Mouse (Mus musculus) spleen, adult 2 months (tissue): Measurements from ENCODE around the gene Tepsin.

Source experiments
- CTCF ChIP-seq: fragments of 200-500 bp; IDR thresholded peaks from 2 replicates; pipeline ENCODE4 v1.5.1; 2011; ENCODE audit warnings: mild to moderate bottlenecking, inconsistent platforms; ENCODE audit not compliant: insufficient read depth, insufficient read length, insufficient replicate concordance; ENCODE audit errors: extremely low read depth
- POLR2A ChIP-seq: fragments of 200-500 bp; IDR thresholded peaks from 2 replicates; pipeline ENCODE4 v1.6.1; 2011; ENCODE audit warnings: low read depth, low read length, inconsistent platforms

- no peak for TF ChIP-seq CTCF
- no peak for TF ChIP-seq POLR2A
These were observed 35.6 kb upstream of the Tepsin start for GRCm38 (mm10) chr11:120134148-120134547.
